Mouse (Mus musculus) thymus, adult 2 months (tissue): ENCODE data around the gene Svs1.

ENCODE experiments used
- CTCF ChIP-seq: fragments of 200-500 bp; IDR thresholded peaks from 2 replicates; pipeline ENCODE4 v1.5.1; 2012; ENCODE audit warnings: mild to moderate bottlenecking, control low read depth, low read length, moderate library complexity, borderline replicate concordance; ENCODE audit not compliant: control insufficient read depth, poor library complexity, insufficient read depth; ENCODE audit errors: extremely low read depth
- POLR2A ChIP-seq: fragments of 200-500 bp; IDR thresholded peaks from 2 replicates; pipeline ENCODE4 v1.6.1; 2012; ENCODE audit warnings: mild to moderate bottlenecking, low read length, control low read depth, moderate library complexity; ENCODE audit not compliant: control insufficient read depth, poor library complexity, insufficient read depth; ENCODE audit errors: extremely low read depth

DNA sequence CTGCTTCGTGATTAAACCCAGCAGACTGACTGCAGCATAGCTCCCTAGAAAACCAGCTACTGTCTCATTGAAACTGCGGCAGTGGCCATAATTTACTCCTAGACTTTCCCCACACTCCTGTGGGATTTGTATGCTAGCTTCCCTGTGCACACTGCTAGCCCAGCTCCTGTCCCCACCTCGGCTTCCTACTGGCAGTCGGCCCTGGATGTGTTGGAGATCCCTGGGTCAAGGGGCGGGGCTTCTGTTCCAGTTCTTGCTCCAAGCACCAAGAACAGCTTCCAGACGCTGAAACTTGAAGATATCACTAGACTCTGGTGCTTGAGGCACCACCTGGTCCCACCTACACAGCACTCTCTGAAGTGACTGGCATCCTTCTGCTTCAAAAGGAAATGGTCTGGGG is 11.5 kb downstream of the Svs1 start:
- TF ChIP-seq CTCF (no peak), POLR2A (no peak)
